Mouse (Mus musculus): ENCODE data around the gene Mrfap1. TPM values are rescaled to one million over a fixed set of nuclear protein-coding genes. Genes with fewer than 3 reads are reported as not detected.

Gene Mrfap1
- 192 and 198 TPM in 2 replicates for total RNA-seq (2017)

GRCm38 (mm10) chr5:36796296-36797014, at the start of gene Mrfap1:
Gene Mrfap1, minus strand, starts transcription at chr5:36796772.
- ATAC-seq (ENCODE audit: extremely low read depth, insufficient number of reproducible peaks, low FRiP score, poor library complexity, severe bottlenecking) = peak; percentile 94

- ATAC-seq (ENCODE audit: extremely low read depth, insufficient number of reproducible peaks, low FRiP score, poor library complexity, severe bottlenecking) = no peak
Observed at GRCm38 (mm10) chr5:36844490-36844889, 47.9 kb upstream of the Mrfap1 start.

- no peak for ATAC-seq (ENCODE audit: extremely low read depth, insufficient number of reproducible peaks, low FRiP score, poor library complexity, severe bottlenecking)
Observed at GRCm38 (mm10) chr5:36841701-36842100, 45.1 kb upstream of the Mrfap1 start.

- no peak for ATAC-seq (ENCODE audit: extremely low read depth, insufficient number of reproducible peaks, low FRiP score, poor library complexity, severe bottlenecking)
Observed at GRCm38 (mm10) chr5:36840092-36840491, 43.5 kb upstream of the Mrfap1 start.

GRCm38 (mm10) chr5:36839602-36840001, 43.0 kb upstream of the Mrfap1 start:
- ATAC-seq (ENCODE audit: extremely low read depth, insufficient number of reproducible peaks, low FRiP score, poor library complexity, severe bottlenecking) = no peak

- ATAC-seq (ENCODE audit: extremely low read depth, insufficient number of reproducible peaks, low FRiP score, poor library complexity, severe bottlenecking) = no peak
Observed at GRCm38 (mm10) chr5:36839032-36839431, 42.5 kb upstream of the Mrfap1 start.

- peak; percentile 40; the same call in 1 of the 2 replicates for ATAC-seq (ENCODE audit: extremely low read depth, insufficient number of reproducible peaks, low FRiP score, poor library complexity, severe bottlenecking)
Observed at GRCm38 (mm10) chr5:36835933-36836332, 39.4 kb upstream of the Mrfap1 start.

- ATAC-seq (ENCODE audit: extremely low read depth, insufficient number of reproducible peaks, low FRiP score, poor library complexity, severe bottlenecking) = no peak
Observed at GRCm38 (mm10) chr5:36831272-36831671, 34.7 kb upstream of the Mrfap1 start.

GRCm38 (mm10) chr5:36829913-36830879, 33.6 kb upstream of the Mrfap1 start, which contains the start of gene Man2b2:
Gene Man2b2, minus strand, starts transcription at chr5:36830653.
- peak; percentile 80 for ATAC-seq (ENCODE audit: extremely low read depth, insufficient number of reproducible peaks, low FRiP score, poor library complexity, severe bottlenecking)

GRCm38 (mm10) chr5:36829098-36829497, 32.5 kb upstream of the Mrfap1 start:
- ATAC-seq (ENCODE audit: extremely low read depth, insufficient number of reproducible peaks, low FRiP score, poor library complexity, severe bottlenecking) = no peak

- ATAC-seq (ENCODE audit: extremely low read depth, insufficient number of reproducible peaks, low FRiP score, poor library complexity, severe bottlenecking) = no peak
Observed at GRCm38 (mm10) chr5:36822907-36823306, 26.3 kb upstream of the Mrfap1 start.

- ATAC-seq (ENCODE audit: extremely low read depth, insufficient number of reproducible peaks, low FRiP score, poor library complexity, severe bottlenecking) = no peak
Observed at GRCm38 (mm10) chr5:36820142-36820541, 23.6 kb upstream of the Mrfap1 start.

GRCm38 (mm10) chr5:36819742-36820141, 23.2 kb upstream of the Mrfap1 start:
- ATAC-seq (ENCODE audit: extremely low read depth, insufficient number of reproducible peaks, low FRiP score, poor library complexity, severe bottlenecking) = no peak

- ATAC-seq (ENCODE audit: extremely low read depth, insufficient number of reproducible peaks, low FRiP score, poor library complexity, severe bottlenecking) = no peak
Observed at GRCm38 (mm10) chr5:36817738-36818137, 21.2 kb upstream of the Mrfap1 start.

- peak; percentile 37 for ATAC-seq (ENCODE audit: extremely low read depth, insufficient number of reproducible peaks, low FRiP score, poor library complexity, severe bottlenecking)
Observed at GRCm38 (mm10) chr5:36814554-36814953, 18.0 kb upstream of the Mrfap1 start.

- peak; percentile 35; the same call in 1 of the 2 replicates for ATAC-seq (ENCODE audit: extremely low read depth, insufficient number of reproducible peaks, low FRiP score, poor library complexity, severe bottlenecking)
Observed at GRCm38 (mm10) chr5:36811413-36811812, 14.8 kb upstream of the Mrfap1 start.

- ATAC-seq (ENCODE audit: extremely low read depth, insufficient number of reproducible peaks, low FRiP score, poor library complexity, severe bottlenecking) = peak; percentile 56
Observed at GRCm38 (mm10) chr5:36810634-36811033, 14.1 kb upstream of the Mrfap1 start.

GRCm38 (mm10) chr5:36809123-36809522, 12.6 kb upstream of the Mrfap1 start:
- no peak for ATAC-seq (ENCODE audit: extremely low read depth, insufficient number of reproducible peaks, low FRiP score, poor library complexity, severe bottlenecking)

- ATAC-seq (ENCODE audit: extremely low read depth, insufficient number of reproducible peaks, low FRiP score, poor library complexity, severe bottlenecking) = no peak
Observed at GRCm38 (mm10) chr5:36807106-36807505, 10.5 kb upstream of the Mrfap1 start.

GRCm38 (mm10) chr5:36797291-36797690, 719 bp upstream of the Mrfap1 start:
- no peak for ATAC-seq (ENCODE audit: extremely low read depth, insufficient number of reproducible peaks, low FRiP score, poor library complexity, severe bottlenecking)
